Mouse (Mus musculus) lung, postnatal 0 days (tissue): ENCODE measurements around the gene Plekhh3.

Source experiments
- CTCF ChIP-seq: IDR thresholded peaks from 2 replicates; pipeline ENCODE4 v1.5.1; 2016; ENCODE audit warnings: antibody characterized with exemption, mild to moderate bottlenecking
- EP300 ChIP-seq: IDR thresholded peaks from 2 replicates; pipeline ENCODE4 v1.6.1; 2016; ENCODE audit warnings: antibody characterized with exemption, mild to moderate bottlenecking, control low read depth

- TF ChIP-seq CTCF (no peak), EP300 (no peak)
Measured at GRCm38 (mm10) chr11:101164677-101165580, 6.2 kb downstream of the Plekhh3 start.
